Mouse (Mus musculus): ENCODE measurements around the gene Ackr2.

The Ackr2 gene

DNA sequence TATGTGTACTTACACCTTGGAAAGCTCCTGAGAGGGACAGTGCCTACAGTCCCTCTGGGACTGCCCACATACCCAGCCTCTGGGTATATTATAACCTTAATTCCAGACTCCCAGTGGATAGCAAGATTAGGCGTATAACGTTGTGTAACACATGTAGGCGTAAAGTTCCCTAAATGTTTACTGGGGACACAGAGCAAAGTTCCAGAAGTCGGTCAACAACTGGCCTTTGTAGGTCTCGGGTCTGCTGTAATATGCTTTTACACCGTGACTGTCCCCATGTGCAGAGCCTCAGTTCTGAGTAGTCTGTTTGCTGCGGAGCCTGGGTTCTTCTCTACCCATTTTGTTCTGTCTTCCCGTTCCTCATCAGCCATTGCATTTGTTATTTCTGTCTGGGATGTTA, 25.3 kb downstream of the Ackr2 start:
- DNase-seq: no peak

DNA sequence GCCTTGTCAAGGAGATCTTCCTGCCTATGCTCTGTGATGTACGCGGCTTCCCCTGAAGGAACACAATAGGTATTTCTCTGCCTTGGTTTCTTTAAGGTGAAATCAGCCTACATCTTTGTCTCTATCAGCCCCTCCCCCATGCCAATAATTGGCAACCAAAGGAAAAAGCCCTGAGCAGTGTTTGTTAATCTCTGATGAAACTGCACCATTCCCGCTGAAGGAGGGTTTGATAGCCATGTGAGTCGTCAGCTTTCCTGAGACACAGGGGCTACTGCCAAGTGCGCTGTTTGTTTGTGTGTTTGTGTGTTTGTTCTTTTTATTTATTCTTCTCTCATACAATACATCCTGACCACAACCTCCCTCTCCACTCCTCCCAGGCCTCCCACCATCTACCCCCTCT, 25.8 kb downstream of the Ackr2 start:
- no peak for DNase-seq

DNA sequence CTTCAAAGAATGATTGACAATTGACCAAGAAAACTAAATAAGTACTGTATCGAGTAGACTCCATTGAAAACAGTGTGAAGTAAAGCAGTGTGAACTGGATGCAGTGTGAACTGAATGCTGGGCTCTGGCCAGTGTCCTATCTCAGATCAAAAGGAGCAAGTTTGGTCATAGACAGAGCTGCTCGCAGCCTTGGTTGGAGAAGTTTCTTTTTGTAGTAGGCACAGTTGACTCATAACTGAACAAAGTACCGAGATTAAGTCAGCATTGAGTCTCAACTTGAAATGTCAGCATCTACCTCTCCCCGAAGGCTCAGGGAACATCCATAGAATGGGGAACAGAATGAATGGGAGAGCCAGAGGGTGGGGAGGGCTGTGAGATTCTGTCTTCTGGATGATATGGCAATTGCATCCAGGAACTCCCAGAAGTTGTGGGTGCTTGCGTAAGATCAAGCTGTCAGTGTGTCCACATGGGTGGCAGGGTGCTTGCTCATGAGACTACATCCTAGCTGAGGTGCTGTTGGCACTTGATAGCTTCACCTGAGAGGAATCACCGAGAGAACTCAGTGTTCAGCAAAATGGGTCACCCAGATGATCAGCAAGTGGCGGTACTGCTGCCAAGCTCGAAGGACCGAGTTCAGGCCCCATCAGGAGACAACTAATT, 26.9 kb downstream of the Ackr2 start:
- no peak for DNase-seq

DNA sequence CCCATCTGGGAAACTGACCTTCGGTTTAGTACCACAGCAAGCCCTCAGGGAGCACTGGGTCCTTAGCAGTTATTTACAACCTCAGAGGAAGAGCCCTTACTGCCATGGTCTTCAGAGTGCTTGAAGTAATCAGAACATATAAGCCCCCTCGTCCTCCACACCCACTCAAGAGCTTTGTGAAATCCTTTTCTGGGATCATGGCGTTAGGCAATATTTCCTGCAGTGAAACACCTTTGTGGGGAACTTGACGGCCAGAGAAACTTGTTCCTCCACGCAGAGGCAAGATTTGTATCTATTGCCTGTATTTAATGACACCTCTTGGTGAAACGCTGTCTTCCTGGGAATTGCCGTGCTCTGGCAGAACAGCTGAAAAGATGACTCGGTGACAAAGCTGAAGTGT, 27.8 kb downstream of the Ackr2 start:
- no peak for DNase-seq

DNA sequence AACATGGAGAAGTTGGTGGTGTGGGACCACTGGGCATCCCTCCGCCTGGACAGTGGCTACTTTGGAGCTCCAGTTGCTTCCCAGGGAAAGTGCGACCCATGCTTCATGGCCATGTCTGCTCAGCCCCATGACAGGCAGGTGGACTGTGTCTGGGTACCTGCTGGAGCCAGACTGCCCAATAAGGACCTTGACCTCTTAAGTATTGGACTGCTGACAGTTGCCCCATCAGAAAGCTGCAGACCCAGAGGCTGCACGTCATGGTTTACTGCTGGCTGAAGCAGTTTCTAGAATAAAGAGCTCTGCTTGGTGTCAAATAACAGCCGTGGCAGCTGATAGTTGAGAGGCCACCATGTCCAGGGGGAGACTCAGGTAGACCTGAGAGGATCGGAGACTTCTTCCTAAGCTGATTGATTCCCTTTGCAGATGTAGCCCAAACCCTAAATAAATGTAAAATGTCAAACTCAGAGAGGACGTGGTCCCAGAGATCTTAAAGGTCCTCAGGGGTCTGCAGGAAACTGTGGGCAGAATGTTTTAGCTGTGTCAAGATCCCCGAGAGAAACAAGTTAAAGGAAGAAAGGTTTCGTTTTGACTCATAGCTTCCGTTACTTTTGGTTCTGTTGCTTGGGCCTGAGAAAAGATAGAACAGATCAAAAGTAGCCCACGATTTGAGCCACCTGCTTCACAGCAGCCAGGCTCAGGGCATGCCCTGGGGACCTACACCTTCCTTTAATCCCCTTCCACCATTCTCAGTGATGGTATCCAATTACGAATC, 28.7 kb downstream of the Ackr2 start:
- DNase-seq: no peak

DNA sequence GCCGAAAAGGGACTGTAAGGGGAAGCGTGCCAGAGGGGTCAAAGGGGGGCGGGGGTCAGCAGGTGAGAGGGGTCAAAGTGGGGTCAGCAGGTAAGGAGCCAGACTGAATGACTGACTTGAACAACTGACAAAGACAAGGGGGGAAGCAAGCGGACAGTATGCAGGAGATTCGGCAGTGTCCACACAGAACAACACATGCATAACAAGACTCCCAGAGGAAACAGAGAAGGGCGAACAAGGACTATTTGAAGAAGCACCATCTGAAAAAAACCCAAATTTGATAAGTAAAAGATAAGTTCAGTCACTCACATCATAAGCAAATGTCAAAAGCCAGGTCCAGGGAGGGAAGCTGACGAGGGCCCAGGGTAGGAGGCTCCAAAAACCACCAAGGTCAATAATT, 29.6 kb downstream of the Ackr2 start:
- no peak for DNase-seq

DNA sequence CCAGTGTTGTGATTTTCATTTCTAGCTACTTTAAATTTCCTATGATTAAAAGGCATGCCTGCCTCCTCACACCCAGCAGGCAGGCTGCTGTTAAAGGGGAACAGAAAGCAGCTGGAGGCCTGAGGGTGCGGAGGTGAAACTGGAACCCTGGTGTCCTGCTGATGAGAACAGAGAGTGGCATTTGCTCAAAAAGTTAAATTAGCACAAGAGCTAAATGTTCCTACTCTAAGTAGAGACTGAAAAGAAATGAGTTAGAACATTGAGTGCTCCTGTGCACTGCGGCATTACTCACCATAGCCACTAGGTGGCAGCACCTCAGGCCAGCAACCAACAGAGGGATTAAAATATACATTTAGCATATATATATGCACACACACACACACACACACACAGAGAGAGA, 30.3 kb downstream of the Ackr2 start:
- DNase-seq: no peak

DNA sequence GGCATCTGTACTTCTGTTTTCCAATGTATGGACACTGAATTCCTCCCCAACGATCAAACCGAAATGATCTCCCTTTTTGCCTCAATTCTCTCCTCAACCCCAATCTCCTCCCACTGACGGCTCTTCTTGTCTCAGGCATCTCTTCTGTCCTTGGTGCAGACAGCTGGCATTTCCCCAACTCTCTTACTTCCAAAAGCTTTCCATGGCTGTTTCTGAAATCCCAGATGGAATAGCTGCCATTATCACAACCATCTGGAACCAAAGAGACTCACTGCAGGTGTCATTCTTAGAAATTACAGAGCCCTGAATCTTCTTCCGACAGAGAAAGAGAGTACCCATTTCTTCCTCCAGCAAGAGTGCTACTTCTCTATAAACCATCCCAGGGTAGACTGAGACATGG, 36.7 kb downstream of the Ackr2 start:
- no peak for DNase-seq

DNA sequence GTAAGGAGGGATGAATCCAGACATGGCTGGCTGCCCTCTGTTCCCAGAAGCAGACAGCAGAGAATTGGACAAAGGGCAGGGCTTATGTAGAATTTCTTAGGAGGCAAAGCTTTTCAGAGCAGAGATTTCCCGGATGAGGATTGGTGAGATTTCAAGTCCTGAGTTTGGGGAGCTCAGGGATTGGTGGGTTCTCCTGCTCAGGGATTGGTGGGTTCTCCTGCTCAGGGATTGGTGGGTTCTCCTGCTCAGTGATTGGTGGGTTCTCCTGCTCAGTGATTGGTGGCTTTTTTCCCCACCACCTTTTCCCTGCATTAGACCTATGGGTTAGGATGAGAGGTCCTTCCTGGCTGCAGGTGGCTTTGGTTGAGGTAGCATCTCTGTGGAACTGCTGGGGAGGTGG, 38.8 kb downstream of the Ackr2 start:
- peak; percentile 51 for DNase-seq

DNA sequence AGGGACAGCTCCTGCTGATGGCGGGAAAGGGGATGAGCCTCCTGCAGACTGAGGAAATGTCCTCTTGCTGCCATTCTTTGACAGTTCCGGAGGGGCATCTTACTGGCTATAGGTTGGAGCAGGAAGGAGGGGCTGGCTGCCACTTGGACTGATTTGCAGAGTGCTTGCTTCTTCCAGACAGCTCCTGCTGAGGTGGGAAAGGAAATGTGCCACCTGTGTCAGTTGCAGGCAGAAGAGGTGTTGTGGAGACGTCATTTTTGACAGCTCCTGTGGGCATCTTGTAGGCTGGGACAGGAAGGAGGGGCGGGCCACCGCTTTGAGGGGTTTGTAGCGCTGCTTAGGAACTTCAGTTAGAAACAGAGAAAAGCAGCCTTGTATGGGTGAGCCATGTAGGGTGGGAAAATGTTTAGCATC, 39.3 kb downstream of the Ackr2 start:
- no peak for DNase-seq

DNA sequence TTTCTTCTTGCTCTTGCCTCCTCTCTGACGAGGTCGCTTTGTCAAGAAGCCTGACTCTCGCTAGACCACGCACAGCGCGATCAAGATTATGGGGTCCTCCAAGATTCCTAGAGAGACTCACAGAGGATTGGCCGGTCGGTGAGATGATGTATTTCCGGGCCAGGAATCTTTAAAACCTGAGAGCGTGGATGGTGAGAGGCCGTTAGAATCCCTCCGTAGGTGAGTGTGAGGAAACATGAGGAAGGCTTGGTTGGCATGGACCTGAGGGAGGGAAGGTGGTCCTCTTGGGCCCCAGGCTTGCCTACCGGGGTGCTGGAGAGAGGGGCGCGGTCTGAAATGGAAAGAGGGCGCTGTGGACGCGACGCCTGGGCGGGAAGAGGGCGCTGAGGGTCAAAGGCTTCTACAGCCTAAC, 39.8 kb downstream of the Ackr2 start:
- peak; percentile 16 for DNase-seq

DNA sequence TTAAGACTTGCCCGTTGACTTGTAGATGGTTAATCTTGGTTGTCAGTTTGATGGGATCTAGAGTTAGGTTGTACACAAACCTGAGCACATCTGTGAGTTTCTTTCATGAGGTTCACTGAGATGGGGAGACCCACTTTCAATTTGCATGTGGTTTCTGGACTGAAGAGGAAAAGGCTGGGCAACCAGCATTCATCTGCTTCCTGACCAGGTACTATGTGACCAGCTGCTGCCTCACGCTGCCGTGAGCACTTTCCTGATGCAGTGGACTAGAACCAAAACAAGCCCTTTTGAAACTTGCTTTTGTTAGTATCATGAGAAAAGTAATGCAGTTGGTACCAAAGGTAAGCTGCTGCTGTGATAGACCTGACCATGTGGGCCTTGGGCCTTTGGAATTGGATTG, 44.9 kb downstream of the Ackr2 start:
- DNase-seq: no peak

DNA sequence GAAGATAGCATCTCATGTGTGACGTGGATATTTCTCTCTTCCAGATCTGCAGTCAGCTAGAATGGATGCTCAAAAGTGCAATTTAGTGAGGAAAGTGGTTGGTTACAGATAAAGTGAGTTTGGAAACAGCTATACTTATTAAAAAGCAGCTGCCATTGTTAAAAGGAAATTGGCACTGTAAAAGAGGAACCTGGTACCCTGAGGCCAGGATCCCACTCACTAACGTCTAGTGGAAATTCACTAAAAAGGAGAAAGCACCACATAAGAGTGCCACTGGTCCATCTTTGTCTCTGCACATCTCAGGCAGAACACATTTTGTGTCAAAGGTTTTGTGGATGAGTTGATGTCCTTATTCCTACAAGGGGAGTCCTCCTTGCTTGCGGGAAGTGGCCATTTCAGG, 45.5 kb downstream of the Ackr2 start:
- no peak for DNase-seq

DNA sequence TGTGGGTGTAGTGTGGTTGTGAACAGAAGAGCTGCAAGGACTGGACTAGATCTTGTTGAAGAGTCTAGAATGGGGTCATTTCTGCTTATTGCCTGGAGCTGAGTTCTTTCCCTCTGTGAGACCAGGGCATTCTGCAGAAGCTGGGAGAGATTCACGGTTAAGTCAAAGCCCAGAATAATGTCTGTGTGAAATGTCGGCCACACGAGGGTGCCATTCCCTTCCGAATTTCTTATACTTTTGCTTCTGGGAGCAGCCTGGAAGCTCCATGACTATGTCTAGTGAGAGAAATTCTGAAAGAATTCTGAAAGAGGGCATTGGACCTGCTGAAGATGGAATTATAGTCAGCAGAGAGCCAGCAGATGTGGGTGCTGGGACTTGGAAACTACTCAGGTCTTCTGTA, 49.6 kb downstream of the Ackr2 start:
- DNase-seq: peak; percentile 59

DNA sequence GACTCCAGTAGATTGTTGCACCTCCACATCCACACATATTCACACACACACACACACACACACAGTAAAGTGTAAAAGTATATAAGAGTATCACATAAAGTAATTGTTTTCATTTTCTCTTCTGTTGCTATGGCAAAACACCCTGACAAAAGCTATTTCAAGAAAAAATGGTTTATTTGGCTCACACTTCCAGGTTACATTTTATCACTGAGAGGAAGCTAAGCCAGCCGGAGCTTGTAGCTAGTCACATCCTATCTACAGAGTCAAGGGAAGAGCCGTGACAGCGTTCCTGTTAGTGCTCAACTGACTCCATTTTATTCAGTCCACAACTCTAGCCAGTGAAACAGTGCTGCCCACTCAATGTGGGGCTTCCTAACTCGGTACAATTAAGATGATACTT, 50.3 kb downstream of the Ackr2 start:
- DNase-seq: no peak

DNA sequence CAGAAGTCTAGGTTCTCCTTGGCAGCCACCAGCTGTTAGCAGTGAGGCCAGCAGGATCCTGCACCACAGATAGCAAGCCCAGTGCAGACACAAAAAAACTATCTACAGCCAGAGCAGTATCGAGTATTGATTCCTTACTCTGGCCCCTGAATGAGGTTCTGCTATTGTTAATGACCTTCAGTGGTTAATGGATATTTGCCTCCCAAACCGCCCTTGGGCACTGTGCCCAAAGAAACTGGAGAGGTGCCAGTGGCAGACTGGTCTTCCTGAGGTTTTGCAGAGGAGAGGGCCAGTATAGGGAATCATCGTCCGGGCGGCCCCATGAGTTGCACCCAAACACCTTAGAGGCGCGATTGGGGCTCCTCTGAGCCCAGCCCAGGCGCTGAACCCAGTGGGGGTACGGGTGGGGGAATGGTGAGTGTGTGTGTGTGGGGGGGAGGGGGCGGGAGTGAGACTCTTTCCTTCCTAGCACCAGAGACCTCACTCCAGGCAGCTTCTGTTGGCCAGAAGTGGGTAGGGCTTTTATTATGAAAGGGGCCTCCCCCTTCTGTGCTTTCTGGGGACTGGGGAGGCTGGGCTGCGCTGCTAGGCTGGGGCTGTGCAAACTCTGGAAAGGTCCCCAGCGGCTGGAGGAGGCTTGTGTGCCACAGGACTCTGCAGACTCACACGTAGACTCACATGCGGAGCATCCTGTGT, 52.4 kb downstream of the Ackr2 start, which contains the start of gene Fam198a:
Gene Fam198a (plus strand): TSS at position 571 of the 696 bp plus-strand sequence.
- no peak for DNase-seq

DNA sequence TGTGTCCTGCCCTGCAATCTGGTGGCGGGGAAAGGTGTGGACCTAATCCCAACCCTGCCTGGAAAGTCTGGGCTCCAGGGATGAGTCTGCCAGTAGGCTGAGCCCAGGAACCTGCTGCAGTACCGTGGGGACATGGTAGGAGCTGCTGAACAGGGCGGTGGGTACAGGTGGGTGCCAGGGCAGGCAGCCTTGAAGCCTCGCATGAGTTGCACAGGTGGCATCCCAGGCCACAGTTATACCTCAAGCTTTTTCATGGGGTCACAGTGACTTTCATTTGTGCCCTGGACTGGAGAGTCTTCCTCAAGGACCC, 52.9 kb downstream of the Ackr2 start:
- DNase-seq: no peak

DNA sequence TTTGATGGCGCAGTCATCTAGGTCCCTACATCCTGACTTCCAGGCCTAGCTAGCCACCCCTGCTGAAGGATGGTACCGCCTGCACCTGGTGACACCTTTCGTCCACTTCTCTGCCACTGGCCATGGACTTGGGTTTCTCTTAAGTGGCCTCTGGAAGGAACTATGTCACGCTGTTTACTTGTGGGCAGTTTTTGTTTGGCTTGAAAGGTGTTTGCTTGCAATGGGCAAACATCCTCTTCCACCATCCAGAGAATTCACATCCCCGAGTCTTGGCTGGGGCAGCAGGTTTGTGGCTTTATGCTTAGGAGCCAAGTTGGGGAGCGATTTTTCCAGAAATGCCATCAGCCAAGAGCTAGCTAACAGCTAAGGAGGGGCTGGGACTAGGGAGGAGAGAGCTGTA, 54.4 kb downstream of the Ackr2 start:
- no peak for DNase-seq

DNA sequence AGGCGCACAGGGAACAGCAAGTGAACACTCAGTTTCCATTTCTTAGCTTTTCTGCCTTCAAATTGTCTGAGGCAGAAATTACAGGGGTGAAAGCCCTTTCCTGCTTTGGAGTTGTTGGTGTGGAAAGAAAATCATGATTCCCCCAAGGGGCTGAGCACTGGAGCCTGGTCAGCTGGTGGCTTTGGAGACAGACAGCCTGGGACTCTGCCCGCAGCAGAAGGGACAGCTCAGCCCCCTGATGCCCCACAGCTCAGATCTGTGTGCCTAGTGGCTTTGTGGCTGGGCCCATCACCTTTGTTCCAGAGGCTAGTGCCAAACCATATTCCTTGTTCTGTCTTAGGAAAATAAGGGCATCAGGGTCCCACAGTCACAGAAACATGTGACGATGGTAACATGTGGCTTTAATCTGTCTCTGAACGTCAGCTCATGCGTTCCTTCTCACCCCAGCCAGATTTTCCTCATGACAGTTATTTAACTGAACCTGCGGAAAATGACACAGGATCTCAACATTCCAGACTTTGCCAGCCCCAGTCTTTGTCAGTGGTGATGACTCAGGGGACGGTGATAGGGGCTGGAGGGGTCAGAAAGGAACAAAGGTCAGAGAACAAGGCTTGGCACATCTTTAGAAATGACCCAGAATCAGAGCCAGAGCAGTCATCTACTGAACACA, 61.9 kb downstream of the Ackr2 start:
- no peak for DNase-seq

All from cerebellum, adult 11-12 months (tissue).